Mouse (Mus musculus) CH12.LX (cell line): Measurements from ENCODE around the gene Gse1.

Source experiments
- CTCF ChIP-seq, 2 experiments: IDR thresholded peaks in 1 of 2; conservative IDR thresholded peaks in 1 of 2; 2 replicates each; pipeline ENCODE4 v1.5.1; 2011 to 2012; ENCODE audit warnings: low read depth in 2 of 2, low read length in 2 of 2, improper control_type of control experiment in 1 of 2, inconsistent platforms in 1 of 2, mild to moderate bottlenecking in 1 of 2, moderate library complexity in 1 of 2
- EP300 ChIP-seq: IDR thresholded peaks from 2 replicates; pipeline ENCODE4 v1.6.1; 2011; ENCODE audit warnings: low read length, improper control_type of control experiment
- GABPA ChIP-seq: IDR thresholded peaks from 2 replicates; pipeline ENCODE4 v1.6.1; 2012; ENCODE audit warnings: low read depth, low read length, improper control_type of control experiment, inconsistent platforms; ENCODE audit not compliant: insufficient replicate concordance
- KAT2A ChIP-seq: IDR thresholded peaks from 2 replicates; pipeline ENCODE4 v1.6.1; 2012; ENCODE audit warnings: low read length, improper control_type of control experiment, inconsistent platforms; ENCODE audit not compliant: insufficient replicate concordance
- MAFK ChIP-seq: IDR thresholded peaks from 2 replicates; pipeline ENCODE4 v1.6.1; 2011; ENCODE audit warnings: low read length, improper control_type of control experiment; ENCODE audit not compliant: insufficient replicate concordance
- POLR2A ChIP-seq: IDR thresholded peaks from 2 replicates; pipeline ENCODE4 v1.6.1; 2011; ENCODE audit warnings: low read depth, mild to moderate bottlenecking, improper control_type of control experiment, low read length
- SIN3A ChIP-seq: IDR thresholded peaks from 2 replicates; pipeline ENCODE4 v1.6.1; 2012; ENCODE audit warnings: low read length, improper control_type of control experiment, inconsistent platforms
- UBTF ChIP-seq: IDR thresholded peaks from 2 replicates; pipeline ENCODE4 v1.6.1; 2012; ENCODE audit warnings: low read depth, mild to moderate bottlenecking, inconsistent platforms, low read length, improper control_type of control experiment, moderate library complexity
- ZC3H11A ChIP-seq: IDR thresholded peaks from 2 replicates; pipeline ENCODE4 v1.6.1; 2012; ENCODE audit warnings: low read depth, mild to moderate bottlenecking, inconsistent platforms, low read length, improper control_type of control experiment

DNA sequence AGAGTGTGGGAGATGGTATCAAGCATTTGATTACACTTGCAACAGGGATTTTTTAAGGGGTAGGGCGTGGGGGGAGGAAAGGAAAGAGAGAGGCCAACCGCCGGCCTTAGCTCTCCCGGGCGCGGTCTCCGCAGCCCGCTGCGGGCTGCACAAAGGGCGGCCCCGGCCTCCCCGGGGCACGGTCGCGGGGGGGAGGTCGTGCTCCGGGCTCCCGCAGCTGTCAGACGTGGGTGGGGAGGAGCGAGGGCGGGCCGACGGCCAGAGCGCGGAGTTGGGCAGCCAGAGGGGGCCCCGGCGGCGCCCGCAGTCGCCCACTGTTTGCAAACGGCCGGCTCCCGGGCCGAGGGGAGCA lies 259.1 kb downstream of the Gse1 start:
- peak; percentile 70; the same call in 1 of the 2 replicates for TF ChIP-seq UBTF
- TF ChIP-seq POLR2A: no peak
- no peak for TF ChIP-seq CTCF (conservative IDR thresholded peaks at IDR 0.05 in 1 of 2, IDR thresholded peaks at IDR 0.05 in 1 of 2; ENCODE audit: low read depth in 2 of 2, low read length in 2 of 2)
- no peak for TF ChIP-seq EP300
- no peak for TF ChIP-seq MAFK
- TF ChIP-seq SIN3A: no peak
- no peak for TF ChIP-seq KAT2A
- no peak for TF ChIP-seq ZC3H11A
- no peak for TF ChIP-seq GABPA
